Mouse (Mus musculus) heart, adult 10 weeks (tissue): Measurements from ENCODE around the gene Tada2b. TPM values are rescaled to one million over a fixed set of nuclear protein-coding genes. Genes with fewer than 3 reads are reported as not detected.

Experiments
- polyA plus RNA-seq: library from polyadenylated mRNA; stranded (reverse); fragments of 350-450 nt; fragmentation: Illumina TruSeq; extraction: RNeasy Lipid Tissue Mini Kit (QIAGEN cat#74804); gene quantifications from one replicate; pipeline ENCODE4 v1.2.3, GENCODE M21; 2014; ENCODE audit warnings: low read depth, low replicate concordance

Tada2b gene
- 12.5 TPM for polyA plus RNA-seq

GRCm38 (mm10) chr5:36484171-36484990 is at the start of gene Tada2b, which contains the start of gene Ccdc96:
TSS of gene Tada2b (minus strand) at chr5:36484285.
TSS of gene Ccdc96 (plus strand) at chr5:36484588.

DNA sequence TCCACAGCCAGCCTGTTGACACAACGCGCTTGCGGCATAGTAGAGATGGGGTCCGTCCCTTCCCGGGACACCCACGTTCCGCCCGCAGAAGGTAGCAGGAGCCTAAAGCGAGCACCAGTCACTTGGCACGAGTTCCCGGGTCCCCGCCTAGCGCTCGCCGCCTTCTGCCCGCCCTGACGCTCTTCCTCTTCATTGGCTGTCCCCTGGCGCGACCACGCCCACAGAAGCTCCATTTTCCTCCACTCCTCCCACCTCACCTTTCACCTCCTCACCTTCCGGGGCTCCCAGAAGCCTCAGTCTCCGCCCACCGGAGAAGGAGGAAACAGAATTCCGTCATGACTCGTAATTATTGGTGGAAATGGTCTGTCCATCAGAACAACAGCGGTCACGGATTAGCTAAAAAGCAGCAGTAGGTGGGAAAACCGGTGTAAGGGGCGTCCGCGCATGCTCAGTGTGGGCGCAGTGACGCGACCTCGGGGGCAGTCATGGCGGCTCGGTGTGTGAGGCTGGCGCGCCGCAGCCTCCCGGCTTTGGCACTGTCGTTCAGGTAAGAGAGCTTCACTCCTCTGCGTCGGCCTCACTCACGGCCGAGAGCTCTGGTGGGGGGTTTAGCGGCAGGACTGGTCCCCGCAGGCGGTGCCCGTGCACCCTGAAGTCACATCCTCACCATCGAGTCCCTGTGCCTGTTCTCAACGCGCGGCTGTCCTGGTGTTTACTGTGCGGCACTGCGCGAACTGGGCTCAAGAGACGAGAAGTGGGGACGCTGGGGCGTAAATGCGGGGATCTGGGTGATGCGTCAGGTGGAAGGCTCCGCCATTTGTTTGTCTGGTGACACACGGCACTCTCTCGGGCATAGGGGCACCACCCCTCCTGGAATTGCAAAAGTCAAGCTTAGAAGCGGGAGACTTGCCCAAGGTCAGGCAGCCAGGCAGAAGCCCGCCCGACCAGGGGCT is 19.1 kb downstream of the Tada2b start, which contains the start of gene Grpel1:
Gene Grpel1 (plus strand): TSS at position 290 of the 953 bp plus-strand sequence.

Other genes with a start within 250 kb of the Tada2b start
- gene Sorcs2, start 86.1 kb downstream of the Tada2b start, polyA plus RNA-seq: 8.7 TPM
- 52.6 TPM for gene Grpel1, start 19.3 kb downstream of the Tada2b start, polyA plus RNA-seq
- 0.26 TPM for gene Ccdc96, start 303 bp upstream of the Tada2b start, polyA plus RNA-seq
- 11.7 TPM for gene Tbc1d14, start 109.0 kb upstream of the Tada2b start, polyA plus RNA-seq
- 67.6 TPM for gene D5Ertd579e, start 211.7 kb upstream of the Tada2b start, polyA plus RNA-seq